Mouse (Mus musculus): Measurements from ENCODE around the gene Rasl10a.
A peak's percentile ranks its signal among the peaks of the same experiment; 100 is the strongest.

DNA sequence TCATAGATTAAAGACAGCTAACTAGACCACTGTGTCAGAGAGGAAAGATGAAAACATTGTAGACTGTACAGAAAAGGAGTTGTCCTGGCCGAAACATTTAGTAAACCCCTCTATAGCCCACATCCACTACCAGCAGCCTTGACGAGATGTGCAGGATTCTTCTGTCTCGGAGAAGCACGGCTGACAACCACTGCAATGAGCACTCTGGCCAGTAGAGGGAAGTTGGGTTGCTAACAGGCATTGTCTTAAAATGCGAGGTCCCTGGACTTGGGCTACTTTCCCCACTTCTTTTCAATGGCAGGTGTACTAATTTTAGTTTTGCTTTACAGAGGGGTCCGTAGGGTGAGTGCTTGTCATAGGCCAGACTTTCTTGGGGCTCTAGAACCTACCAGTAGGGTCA is 40.4 kb upstream of the Rasl10a start:
- TF ChIP-seq CTCF (conservative IDR thresholded peaks at IDR 0.05; ENCODE audit: low read length) (peak; percentile 34; the same call in 1 of the 2 replicates), POU5F1 (IDR thresholded peaks at IDR 0.05; ENCODE audit: borderline replicate concordance, low read length) (no peak)

Data from E14TG2a.4 (cell line).